Mouse (Mus musculus) G1E (cell line): ENCODE results near the gene 2510009E07Rik.

Experiments
- CTCF ChIP-seq: IDR thresholded peaks from 2 replicates; pipeline ENCODE4 v1.5.1; 2012; ENCODE audit warnings: low read depth, low read length, inconsistent platforms, mixed read lengths
- TAL1 ChIP-seq: conservative IDR thresholded peaks from 2 replicates; pipeline ENCODE4 v1.6.1; 2012; ENCODE audit warnings: low read depth, low read length, inconsistent platforms, mixed read lengths

DNA sequence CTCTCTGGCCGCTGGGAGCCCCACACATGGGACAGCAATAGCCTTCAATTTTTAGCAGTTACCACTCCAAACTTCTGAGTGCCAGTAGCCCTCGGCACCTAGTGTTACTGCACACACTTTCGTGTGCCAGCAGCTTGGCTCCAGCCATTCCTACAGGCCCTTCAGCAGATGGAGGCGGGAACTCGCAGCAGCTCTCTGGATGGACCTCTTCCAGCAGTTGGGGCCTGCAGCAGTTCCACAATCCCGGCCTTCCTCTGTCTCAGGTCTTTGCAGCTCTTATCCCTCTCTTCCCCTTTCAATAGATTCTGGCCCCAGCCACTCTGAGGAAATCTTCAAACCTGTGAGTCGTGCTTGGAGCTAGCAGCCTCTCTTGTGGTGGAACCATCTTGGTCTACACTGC, 17.7 kb downstream of the 2510009E07Rik start:
- TF ChIP-seq CTCF (no peak), TAL1 (no peak)
